Comparison of ENCODE assay signal across 10 mouse cellular contexts in genomic region chr12:86612431-86613040, GRCm38 (mm10).
A peak's percentile ranks its signal among the peaks of the same experiment; 100 is the strongest.
DNase-seq lines count a peak whose midpoint lies in the region; ATAC-seq and TF ChIP-seq lines count a peak whose summit lies in the region.
"Had no signal": no experiment of that assay in that cellular context is flagged by ENCODE, and none has a peak within 500 bp of the region (broad histone marks: within the 10 kb centered on the region; RNA-seq: fewer than 3 reads in every experiment).

No protein-coding gene starts in this region.

- WGBS in kidney, adult 2 months: 41% methylated on average over 9 of the region's 9 CpGs
- WGBS in kidney, embryonic 16.5 days: 33% methylated on average over 9 of the region's 9 CpGs
- WGBS in stomach, embryonic 15.5 days: 58% methylated on average over 9 of the region's 9 CpGs
- WGBS in stomach, postnatal 0 days: 55% methylated on average over 9 of the region's 9 CpGs

- H3K27me3 ChIP-seq in kidney, adult 2 months (replicated peaks; ENCODE audit: control insufficient read depth, insufficient read depth, low read length): no peaks in the 10 kb centered on the region
- no peaks in the 10 kb centered on the region for H3K27me3 ChIP-seq in kidney, embryonic 16.5 days (ENCODE audit: insufficient read depth, low read length)
- H3K27me3 ChIP-seq in stomach, embryonic 15.5 days (replicated peaks): no peaks in the 10 kb centered on the region
- no peaks in the 10 kb centered on the region for H3K27me3 ChIP-seq in stomach, postnatal 0 days (ENCODE audit: control insufficient read depth, insufficient read depth, low read length)

- H3K9ac ChIP-seq in kidney, embryonic 16.5 days (replicated peaks; ENCODE audit: low read length): no peak overlapping the region
- no peak overlapping the region for H3K9ac ChIP-seq in stomach, embryonic 15.5 days
- H3K9ac ChIP-seq in stomach, postnatal 0 days (ENCODE audit: low read length): no peak overlapping the region
- H3K9ac ChIP-seq: limb, embryonic 13.5 days had no signal

- H3K36me3 ChIP-seq in kidney, adult 2 months (ENCODE audit: control insufficient read depth, insufficient read depth, low read length): no peaks in the 10 kb centered on the region
- no peaks in the 10 kb centered on the region for H3K36me3 ChIP-seq in kidney, embryonic 16.5 days (ENCODE audit: insufficient read depth, low read length)
- no peaks in the 10 kb centered on the region for H3K36me3 ChIP-seq in stomach, embryonic 15.5 days
- H3K36me3 ChIP-seq in stomach, postnatal 0 days (ENCODE audit: control insufficient read depth, insufficient read depth, low read length): no peaks in the 10 kb centered on the region
- H3K36me3 ChIP-seq: limb, embryonic 13.5 days had no signal

- peak; percentile 17 for DNase-seq in adrenal gland, postnatal 14 days
- no peak for DNase-seq in adrenal gland, adult 18-20 months (ENCODE audit: low spot score in 2 of 2)
- DNase-seq in kidney, adult 2 months: peak; percentile 18
- no peak for DNase-seq in stomach, postnatal 0 days (ENCODE audit: low spot score)
- DNase-seq in embryo, embryonic 10 days (ENCODE audit: low spot score): no peak

- H3K4me3 ChIP-seq in kidney, adult 2 months (ENCODE audit: insufficient read depth, low read depth, low read length): no peak overlapping the region
- no peak overlapping the region for H3K4me3 ChIP-seq in kidney, embryonic 16.5 days (ENCODE audit: low read length)
- no peak overlapping the region for H3K4me3 ChIP-seq in stomach, embryonic 15.5 days (replicated peaks)
- H3K4me3 ChIP-seq in stomach, postnatal 0 days (ENCODE audit: low read depth, low read length): no peak overlapping the region
- H3K4me3 ChIP-seq: layer of hippocampus, adult 2 months; limb, embryonic 13.5 days had no signal

- no peak for TF ChIP-seq EP300 in stomach, postnatal 0 days (optimal IDR thresholded peaks at IDR 0.05)

- H3K27ac ChIP-seq in kidney, adult 2 months (ENCODE audit: insufficient read depth, low read depth, low read length): no peak overlapping the region
- no peak overlapping the region for H3K27ac ChIP-seq in kidney, embryonic 16.5 days (ENCODE audit: low read length)
- no peak overlapping the region for H3K27ac ChIP-seq in stomach, embryonic 15.5 days
- no peak overlapping the region for H3K27ac ChIP-seq in stomach, postnatal 0 days (replicated peaks)
- H3K27ac ChIP-seq: layer of hippocampus, adult 2 months; limb, embryonic 13.5 days had no signal

- H3K9me3 ChIP-seq in kidney, embryonic 16.5 days (ENCODE audit: low read length): no peaks in the 10 kb centered on the region
- H3K9me3 ChIP-seq in stomach, embryonic 15.5 days: no peaks in the 10 kb centered on the region
- no peaks in the 10 kb centered on the region for H3K9me3 ChIP-seq in stomach, postnatal 0 days (ENCODE audit: control insufficient read depth, low read length)
- H3K9me3 ChIP-seq: limb, embryonic 13.5 days had no signal

- no peak overlapping the region for H3K4me2 ChIP-seq in kidney, embryonic 16.5 days (replicated peaks; ENCODE audit: low read depth, low read length)
- H3K4me2 ChIP-seq in stomach, embryonic 15.5 days: no peak overlapping the region
- H3K4me2 ChIP-seq in stomach, postnatal 0 days (replicated peaks; ENCODE audit: low read depth): no peak overlapping the region
- H3K4me2 ChIP-seq: limb, embryonic 13.5 days had no signal

- TF ChIP-seq POLR2A in kidney, adult 2 months (IDR thresholded peaks at IDR 0.05; ENCODE audit: low read depth, low read length): no peak

- ATAC-seq in kidney, embryonic 16.5 days (ENCODE audit: low FRiP score, low TSS enrichment): no peak
- 0 out of 2 replicates have a peak, but pooled peaks have one; percentile 18 for ATAC-seq in stomach, embryonic 15.5 days (ENCODE audit: insufficient read depth, low FRiP score, low read depth)
- ATAC-seq in stomach, postnatal 0 days (ENCODE audit: low FRiP score, low TSS enrichment): no peak
- no peak for ATAC-seq in granulocyte monocyte progenitor cell, adult 5-6 weeks (replicated peaks; ENCODE audit: poor library complexity, severe bottlenecking)

- no peak for TF ChIP-seq CTCF in kidney, adult 2 months (conservative IDR thresholded peaks at IDR 0.05; ENCODE audit: insufficient read depth, insufficient read length, low read depth, low read length)
- no peak for TF ChIP-seq CTCF in stomach, postnatal 0 days (IDR thresholded peaks at IDR 0.05; ENCODE audit: low read depth)

- H3K4me1 ChIP-seq in kidney, adult 2 months (ENCODE audit: control insufficient read depth, insufficient read depth, low read length): no peaks in the 10 kb centered on the region
- H3K4me1 ChIP-seq in kidney, embryonic 16.5 days (ENCODE audit: insufficient read depth, low read length): no peaks in the 10 kb centered on the region
- no peaks in the 10 kb centered on the region for H3K4me1 ChIP-seq in stomach, embryonic 15.5 days
- H3K4me1 ChIP-seq in stomach, postnatal 0 days (replicated peaks; ENCODE audit: control insufficient read depth, insufficient read depth): no peaks in the 10 kb centered on the region
- H3K4me1 ChIP-seq: limb, embryonic 13.5 days had no signal

Comparison
In these comparisons a context has a peak if more than half of its experiments do, and no peak if none do; other contexts are left out.
1. DNase-seq: peak in adrenal gland, postnatal 14 days (single experiment) and kidney, adult 2 months (single experiment); none in adrenal gland, adult 18-20 months (0 of 2), stomach, postnatal 0 days (single experiment) and embryo, embryonic 10 days (single experiment).